Mouse (Mus musculus) left cerebral cortex, postnatal 36 days (tissue): ENCODE measurements around the gene Lyz1. TPM values are rescaled to one million over a fixed set of nuclear protein-coding genes. Genes with fewer than 3 reads are reported as not detected.
"Not testable (repeated sequence)": the region's sequence is repeated elsewhere in the genome, so short reads cannot be mapped to it uniquely, and the experiment has no call there.

Source experiments
- DNase-seq, 2 experiments: peaks; one replicate each; pipeline ENCODE4 v3.0.0; 2021 to 2022; ENCODE audit warnings: low spot score in 2 of 2, mixed read lengths in 1 of 2
- intact Hi-C: fragments of 180-260 bp; cut with DNase I; formaldehyde crosslinking; loops from one replicate; pipeline ENCODE4 v1.15.1; 2025
- total RNA-seq, 2 experiments: library from RNA; stranded (reverse); gene quantifications; 2 replicates each; pipeline ENCODE4 v1.2.3; 2021

Gene Lyz1
- 1 to 10 TPM; 1.5 to 1.7 TPM for total RNA-seq

DNA sequence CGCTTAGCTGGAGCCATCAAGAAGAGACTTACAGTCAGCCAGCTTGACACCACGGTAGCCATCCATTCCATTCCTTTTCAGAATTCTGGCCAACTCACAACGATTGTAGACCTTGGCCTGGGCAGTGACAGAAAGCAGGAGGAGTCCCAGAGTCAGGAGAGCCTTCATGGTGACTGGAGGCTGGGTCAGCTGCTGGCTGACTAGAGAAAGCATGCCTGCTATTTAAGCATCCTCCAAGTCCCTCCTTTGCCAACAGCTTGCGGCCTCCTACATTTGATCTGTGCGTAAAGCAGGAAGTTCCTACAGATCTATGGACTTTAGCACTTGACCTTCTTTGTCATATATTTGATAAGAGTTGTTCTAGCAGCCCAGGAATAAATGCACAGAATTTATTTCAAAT, at the start of gene Lyz1:
Lyz1 (minus strand) TSS at position 198 of the 400 bp plus-strand sequence.
- DNase-seq = no peak
- intact Hi-C loops = no loop called here

DNA sequence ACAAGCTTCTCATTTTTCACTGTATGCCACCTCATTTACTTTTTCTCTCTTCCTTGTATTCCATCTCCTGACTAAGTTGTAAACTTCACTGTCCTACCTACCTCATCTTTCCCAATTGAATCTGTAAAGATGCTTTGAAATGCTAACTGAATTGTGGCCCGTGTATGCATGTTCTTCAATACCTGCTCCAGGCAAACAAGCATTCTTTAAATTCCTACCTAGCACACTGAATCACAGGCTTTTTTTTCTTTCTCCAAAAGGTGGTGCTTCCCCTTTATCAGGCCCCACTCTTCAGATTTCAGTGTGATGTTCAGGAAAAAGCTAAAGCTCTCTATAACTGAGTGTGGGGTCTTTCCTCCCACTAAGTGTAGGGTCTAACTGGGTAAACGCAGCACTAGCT, 49.7 kb upstream of the Lyz1 start:
- intact Hi-C loops = no loop called here
- no peak for DNase-seq

DNA sequence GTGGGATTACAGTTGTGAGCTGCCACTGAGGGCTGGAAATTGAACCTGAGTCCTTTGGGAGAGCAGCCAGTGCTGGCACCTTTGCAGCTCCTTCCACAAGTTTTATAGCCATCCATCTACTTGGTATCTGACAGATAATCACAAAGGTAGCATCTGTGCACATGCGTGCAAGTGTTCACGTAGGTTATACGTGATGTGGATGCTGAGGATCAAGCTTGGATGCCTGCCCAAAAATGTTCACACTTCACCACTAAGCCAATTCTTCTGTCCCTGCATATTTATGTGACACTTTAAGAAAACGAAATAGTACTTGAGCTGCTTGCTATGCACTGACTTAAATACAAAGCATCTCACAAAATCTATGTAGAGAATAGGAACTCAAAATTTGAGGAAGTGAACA, 48.4 kb upstream of the Lyz1 start:
- intact Hi-C loops = no loop called here
- DNase-seq = no peak

DNA sequence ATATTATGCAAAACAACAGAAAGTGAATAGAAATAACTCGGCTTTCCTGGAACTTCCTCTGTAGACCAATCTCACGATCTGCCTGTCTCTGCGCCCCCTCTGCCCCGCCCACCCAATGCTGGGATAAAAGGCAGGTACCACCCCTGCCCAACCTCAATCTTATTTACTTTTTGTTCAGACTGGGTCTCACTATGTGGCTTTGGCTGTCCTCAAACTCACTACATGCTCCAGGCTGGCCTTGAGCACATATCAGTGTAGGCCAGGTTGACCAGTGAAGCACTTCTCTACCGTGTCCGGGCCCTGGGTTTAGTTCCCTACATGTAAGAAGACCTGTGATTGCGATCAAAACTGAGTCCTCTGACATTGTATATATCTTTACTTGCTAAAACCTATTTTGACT, 46.6 kb upstream of the Lyz1 start:
- no peak for DNase-seq
- intact Hi-C loops = no loop called here

DNA sequence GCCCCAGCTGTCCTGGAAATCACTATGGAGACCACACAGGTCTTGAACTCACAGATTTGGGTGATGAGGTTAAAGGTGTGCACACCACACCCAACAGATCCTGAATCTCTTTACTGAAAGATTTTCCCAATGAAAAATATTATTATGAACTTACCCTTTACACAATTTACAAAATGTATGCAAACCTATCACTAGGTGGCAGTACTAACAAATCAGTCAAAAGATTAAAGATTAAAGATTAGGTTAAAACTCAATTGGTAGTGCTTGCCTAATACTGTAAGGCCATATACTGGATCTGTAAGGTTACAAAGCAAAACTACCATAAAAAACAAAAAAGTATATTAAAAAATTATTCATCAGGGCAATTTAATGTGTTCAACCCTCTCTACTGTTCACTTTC, 45.3 kb upstream of the Lyz1 start:
- intact Hi-C loops = no loop called here
- no peak for DNase-seq

DNA sequence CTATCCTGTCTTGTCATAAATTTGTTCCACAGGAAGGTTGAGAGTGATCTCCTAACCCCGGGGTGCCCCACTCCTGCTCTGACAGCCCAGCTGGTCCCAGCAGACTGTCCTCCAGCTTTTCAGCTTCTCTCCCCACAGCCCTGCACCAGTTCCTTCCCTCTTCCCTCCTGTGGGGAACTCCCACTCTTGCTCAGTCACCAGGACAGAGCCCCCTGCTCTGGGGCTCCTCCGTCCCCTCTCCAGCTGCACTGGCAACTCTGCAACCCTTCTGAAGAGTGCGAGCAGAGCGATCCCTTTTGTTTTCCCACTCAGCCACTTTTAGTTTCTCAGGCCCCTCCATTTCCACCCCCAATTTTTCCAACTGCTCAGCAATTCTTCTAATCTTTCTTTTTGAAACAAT, 43.0 kb upstream of the Lyz1 start:
- intact Hi-C loops = no loop called here
- no peak for DNase-seq

DNA sequence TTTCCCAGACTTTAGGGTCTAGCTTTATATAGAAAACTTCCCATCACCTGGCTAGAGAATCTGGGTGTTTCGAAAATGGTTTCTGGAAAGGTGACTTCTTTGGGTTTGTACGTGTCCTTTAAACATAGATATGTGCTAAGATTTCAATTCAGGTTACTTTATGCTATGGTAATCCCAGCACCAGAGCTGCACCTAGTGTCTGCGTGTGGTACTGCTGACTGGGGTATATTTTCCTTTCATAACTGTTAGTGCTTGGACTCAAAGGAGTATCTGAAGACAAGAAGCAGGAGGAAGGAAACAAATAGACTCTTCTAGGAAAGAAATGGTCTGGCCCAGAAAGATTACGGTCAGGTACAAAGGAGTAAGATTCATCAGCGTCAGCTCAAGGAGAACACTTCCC, 37.9 kb upstream of the Lyz1 start:
- DNase-seq = no peak
- intact Hi-C loops = no loop called here

DNA sequence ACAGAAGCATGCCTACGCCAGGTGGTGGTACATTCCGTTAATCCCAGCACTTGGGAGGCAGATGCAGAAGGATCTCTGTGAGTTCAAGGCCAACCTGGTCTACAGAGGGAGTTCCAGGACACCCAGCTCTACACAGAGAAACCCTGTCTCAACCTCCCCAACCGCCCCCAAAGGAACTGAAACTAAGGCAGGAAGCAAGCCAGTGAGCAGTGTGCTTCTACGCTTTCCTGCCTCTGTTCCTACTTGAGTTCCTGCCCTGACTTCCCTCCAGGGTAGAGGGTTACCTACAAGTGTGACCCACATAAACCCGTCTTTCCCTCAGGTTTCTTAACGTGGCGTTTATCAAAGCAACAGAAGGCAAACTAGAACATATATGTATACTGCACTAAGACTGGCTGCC, 31.1 kb upstream of the Lyz1 start:
- intact Hi-C loops = no loop called here

DNA sequence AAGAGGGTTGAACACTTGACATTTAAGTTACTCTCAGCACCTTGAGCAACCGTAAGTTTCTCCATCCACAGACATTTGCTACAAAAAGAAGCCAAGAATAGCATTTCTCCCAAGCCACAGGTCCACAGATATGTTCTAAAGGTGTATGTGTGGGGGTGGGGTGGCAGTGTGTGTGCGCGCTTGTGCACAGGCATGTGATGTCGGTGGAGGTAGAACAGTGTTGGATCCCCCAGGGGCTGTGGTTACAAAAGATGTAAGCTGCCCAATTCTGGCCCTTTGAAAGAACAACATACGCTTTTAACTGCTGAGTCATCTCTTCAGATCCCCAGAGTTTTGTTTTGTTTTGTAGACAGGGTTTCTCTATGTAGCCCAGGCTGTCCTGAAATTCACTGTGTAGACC, 30.0 kb upstream of the Lyz1 start:
- DNase-seq = no peak
- intact Hi-C loops = no loop called here

More for the DNA sequence above, 31.1 kb upstream of the Lyz1 start:
- no peak for DNase-seq

DNA sequence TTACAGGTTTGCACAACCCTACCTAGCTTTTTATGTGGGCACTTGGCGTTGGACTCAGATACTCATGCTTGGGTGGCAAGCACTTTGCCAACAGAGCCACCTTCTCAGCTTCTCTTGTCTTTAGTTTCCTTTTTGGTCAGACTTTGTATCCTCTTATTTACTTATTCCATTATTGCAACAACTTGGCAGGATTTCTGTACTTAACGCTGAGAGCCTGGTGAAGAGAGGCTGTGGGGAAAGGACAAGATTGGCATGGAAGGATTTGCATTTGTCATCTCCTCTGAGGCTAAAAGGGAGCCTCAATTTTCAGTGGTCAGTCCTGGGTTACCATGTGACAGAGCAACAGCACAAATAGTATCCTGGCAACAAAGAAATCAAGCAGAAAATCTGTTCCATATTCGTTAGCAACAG, 27.9 kb upstream of the Lyz1 start:
- DNase-seq = no peak
- intact Hi-C loops = no loop called here

DNA sequence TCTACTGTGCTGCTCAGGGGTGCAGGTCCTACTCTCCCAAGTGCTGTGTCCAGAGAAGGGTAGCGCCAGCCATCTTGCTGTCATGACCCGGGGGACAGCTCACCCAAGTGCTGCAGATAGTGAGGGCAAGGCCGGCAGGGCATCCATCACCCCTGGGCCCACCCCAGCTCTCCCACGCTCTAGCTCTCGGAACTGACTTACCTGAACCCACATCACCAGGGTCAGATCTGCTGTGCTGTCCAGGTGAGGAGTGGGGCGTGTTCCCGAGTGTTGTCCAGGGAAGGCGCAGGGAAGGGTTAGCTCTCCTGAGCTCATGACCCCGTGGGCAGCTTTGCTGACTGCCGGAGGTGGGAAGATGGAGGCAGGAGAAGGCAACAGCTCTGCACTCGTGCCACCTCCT, 23.7 kb upstream of the Lyz1 start:
- intact Hi-C loops = no loop called here
- no peak for DNase-seq

DNA sequence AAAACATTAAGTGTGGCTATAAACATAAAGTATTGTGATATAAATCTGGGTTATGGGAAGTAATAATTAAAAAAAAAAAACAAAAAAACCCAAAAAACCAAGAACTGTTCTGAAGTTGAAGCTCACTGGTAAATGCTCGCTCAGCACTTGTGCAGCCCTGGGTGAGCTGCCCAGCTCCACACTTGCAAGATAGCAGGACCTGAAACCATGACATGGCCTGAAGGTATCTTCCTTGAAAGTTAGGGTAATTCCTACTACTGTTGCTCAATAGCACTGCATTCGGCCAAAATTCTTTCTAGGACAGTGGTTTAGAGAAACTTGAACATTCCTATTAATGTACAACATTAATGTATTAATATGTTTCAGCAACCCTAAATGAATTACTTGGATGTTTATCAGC, 20.5 kb upstream of the Lyz1 start:
- intact Hi-C loops = no loop called here

DNA sequence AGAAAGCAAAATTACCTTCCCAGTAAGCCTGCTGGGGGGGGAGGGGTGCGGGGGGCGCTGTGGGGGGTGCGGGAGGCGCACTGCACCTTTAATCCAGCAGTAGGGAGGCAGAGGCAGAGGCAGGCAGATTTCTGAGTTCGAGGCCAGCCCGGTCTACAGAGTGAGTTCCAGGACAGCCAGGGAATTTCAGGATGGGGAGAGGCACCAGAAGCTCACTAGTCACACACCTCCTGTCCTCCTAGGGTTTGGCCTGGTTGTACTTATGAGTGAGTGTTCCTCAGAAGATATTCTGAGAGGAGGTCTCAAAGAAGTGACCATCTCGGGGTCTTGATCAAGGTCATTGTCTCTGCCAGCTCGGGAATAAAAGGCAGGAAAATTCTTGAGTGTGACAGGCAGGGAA, 19.5 kb upstream of the Lyz1 start:
- intact Hi-C loops = no loop called here
- DNase-seq = no peak

More for the DNA sequence above, 20.5 kb upstream of the Lyz1 start:
- no peak for DNase-seq

DNA sequence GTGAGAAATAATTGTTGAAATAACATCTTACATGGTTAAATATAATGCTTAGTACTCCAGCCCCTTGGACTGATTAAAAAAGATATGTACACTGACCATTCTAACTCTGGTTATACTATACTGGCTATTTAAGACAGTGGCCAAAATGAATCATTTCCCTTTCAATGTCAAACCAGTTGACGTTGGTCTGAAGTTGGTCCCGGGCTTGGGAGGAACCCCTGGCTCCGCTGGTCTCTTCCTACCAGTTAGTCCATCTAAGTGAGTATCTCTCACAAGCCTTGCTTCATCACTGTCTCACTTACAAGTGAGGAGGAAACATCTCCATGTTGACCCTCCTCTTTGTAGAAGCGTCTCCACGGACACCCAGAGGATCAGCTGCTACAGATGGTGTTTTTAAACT, 11.7 kb upstream of the Lyz1 start:
- DNase-seq = no peak
- intact Hi-C loops = no loop called here

DNA sequence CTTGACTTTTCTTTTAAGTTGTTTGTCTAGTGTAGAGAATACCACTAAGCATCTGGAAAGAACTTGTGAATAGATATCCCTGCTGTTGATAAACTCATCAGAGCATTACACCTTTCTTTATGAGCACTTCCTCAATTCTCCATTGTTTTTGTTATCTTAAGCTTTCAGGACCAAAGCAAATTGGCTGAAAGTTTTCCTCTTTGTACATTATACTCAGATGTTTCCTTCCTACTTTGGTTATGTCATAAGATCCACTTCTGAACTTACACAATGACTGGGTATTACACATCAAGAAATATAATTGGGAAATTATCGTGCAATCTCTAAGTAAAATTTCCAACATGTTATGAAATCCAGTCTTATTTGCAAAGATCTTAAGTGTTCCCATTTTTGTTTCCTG, 9.0 kb upstream of the Lyz1 start:
- no peak for DNase-seq
- intact Hi-C loops = no loop called here

DNA sequence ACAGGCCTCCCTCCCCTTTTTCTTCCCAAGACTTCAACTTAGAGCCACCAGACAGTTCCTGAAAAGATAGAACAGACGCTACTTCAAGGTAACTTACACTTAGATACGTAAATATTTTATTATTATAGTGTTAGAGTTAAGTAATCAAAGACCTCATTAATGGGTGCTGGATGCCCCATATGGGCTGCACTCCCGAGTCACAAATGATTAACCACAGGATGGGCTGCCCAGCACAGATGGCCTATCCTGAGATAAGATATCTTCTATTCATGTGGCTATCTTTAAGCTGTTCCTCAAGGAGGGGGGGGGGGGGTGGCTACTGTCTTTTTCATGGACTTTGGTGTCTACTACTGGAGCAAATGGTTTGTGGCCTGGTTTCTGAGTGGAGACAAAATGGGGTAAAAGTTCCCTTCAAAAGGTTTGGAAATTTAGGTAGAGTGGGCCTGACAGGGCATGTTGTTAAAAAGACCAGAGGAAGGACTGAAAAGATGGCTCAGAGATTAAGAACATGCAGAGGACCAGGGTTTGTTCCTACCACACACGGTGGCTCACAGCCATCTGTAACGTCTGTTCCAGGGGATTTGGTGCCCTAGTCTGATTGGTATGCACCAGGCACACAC, 7.3 kb upstream of the Lyz1 start:
- no peak for DNase-seq
- intact Hi-C loops = no loop called here

DNA sequence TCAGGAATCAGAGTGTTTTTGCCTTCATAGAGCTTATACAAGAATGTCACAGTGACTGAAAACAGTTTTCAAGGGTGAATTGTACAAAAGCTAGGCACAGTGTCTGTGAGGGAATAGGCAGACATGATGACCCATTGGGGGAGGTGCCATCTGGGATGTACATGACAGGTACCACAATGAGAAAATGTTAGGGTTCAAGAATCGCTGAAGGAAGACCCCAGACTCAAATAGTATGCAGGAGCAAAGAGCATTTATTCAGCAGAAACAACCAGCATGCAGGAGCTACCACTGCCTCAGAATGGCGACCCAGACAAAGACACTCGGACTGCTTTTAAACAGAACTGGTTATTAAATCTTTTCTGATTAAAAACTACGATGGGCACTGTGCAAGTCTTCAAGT, 6.4 kb upstream of the Lyz1 start:
- DNase-seq = no peak
- intact Hi-C loops = no loop called here

DNA sequence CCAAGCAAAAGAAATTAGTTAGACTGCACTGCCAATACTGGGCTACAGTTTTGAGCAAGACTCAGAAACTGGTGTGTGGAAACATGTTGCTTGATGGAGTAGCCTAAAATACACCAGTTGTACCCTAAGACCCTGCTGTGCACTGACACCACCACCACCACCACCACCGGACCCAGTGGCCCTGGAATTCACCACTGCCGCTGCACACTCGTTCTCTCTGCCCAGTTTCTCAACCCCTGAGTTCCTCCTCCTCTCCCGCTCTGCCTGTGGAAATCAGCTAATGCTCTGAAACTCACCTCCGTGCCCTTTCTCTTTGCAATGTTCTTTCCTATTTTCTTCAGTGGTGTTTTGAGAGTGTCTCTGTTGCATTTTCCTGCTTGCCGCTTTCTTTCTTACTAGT, 5.7 kb upstream of the Lyz1 start:
- intact Hi-C loops = no loop called here
- DNase-seq = no peak

DNA sequence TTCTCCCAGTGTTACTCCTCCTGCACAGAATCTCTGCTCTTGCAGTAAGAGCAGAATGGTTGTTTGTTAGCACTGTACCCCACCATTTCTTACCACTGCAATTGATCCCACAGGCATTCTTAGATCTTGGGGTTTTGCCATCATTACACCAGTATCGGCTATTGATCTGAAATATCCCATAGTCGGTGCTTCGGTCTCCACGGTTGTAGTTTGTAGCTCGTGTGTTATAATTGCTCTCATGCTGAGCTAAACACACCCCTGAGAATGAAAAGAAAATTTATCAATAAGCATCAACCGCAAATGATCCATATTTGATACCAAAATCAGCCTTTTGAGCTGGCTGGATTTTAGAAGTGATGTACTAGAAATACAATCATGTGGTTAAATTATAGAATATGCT, 1.7 kb downstream of the Lyz1 start:
- intact Hi-C loops, DNase-seq: not testable (repeated sequence)

DNA sequence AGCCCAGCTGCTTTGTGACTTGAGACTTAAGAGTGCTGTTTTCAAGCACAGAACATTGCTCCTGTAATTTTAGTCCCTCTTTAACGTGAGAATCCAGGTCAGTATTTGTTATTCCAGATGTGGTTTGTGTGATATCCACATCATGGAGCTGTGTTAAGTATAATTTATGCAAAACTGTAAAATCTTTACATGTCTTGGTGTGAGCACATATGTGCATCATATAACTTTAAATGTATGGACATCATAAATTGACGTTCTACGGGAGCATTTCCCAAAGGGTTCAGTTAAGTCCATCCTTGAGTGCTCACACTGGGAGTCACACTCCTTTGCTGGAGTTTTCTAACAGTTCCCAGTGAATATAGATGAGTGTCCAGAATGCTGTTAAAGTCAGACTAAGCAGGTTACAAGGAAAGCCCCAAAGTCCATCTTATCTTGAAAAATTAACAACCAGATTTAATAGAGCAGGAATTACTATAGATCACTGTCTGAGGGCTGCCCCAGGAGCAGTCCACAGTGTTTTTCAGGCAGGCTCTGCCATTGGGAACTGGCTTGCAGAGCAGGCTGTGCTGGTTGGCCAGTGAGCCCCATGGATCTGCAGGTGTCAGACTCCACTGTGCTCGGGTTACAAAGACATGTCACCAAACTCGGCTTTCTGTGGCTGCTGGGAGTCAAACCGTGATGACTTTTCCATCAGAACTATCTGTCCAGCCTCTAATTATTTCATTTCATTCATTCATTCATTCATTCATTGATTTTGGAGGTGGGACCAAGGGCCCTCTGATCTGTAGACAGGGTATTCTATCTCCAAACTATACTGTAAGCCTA, 2.4 kb downstream of the Lyz1 start:
- intact Hi-C loops = no loop called here
- DNase-seq = no peak

DNA sequence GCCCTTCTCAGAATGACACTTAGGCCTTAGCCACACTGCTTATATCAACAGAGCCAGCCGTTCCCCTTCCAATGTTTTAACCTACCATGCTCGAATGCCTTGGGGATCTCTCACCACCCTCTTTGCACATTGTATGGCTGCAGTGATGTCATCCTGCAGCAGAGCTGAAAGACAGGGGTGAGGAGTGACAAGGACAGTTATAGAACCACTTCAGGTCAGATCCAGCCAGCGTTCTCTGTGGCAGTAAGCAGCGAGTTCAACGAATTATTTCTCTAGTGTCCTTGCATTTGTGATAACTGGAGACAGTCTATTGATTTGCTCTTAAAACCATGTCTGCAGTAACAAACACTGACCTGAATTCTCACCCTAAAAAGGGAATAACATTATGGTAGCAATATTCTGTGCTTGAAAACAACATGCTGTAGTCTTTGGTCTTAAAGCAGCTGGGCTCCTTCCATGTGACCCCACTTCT, 3.6 kb downstream of the Lyz1 start:
- DNase-seq, intact Hi-C loops: not testable (repeated sequence)
